Comparison of ENCODE assay signal across 20 mouse cellular contexts in genomic region chrX:48669588-48669987, GRCm38 (mm10). TPM values are rescaled to one million over a fixed set of nuclear protein-coding genes. Genes with fewer than 3 reads are reported as not detected.
DNase-seq lines count a peak whose midpoint lies in the region; ATAC-seq and TF ChIP-seq lines count a peak whose summit lies in the region.
"Had no signal": no experiment of that assay in that cellular context is flagged by ENCODE, and none has a peak within 500 bp of the region (broad histone marks: within the 10 kb centered on the region; RNA-seq: fewer than 3 reads in every experiment).

No protein-coding gene starts in this region.

- 66% methylated on average over 3 of the region's 3 CpGs for WGBS in heart, embryonic 12.5 days
- WGBS in midbrain, postnatal 0 days = 57% methylated on average over 3 of the region's 3 CpGs
- 60% methylated on average over 3 of the region's 3 CpGs for WGBS in midbrain, embryonic 13.5 days

- H3K27me3 ChIP-seq in heart, embryonic 12.5 days (replicated peaks) = no peaks in the 10 kb centered on the region
- H3K27me3 ChIP-seq in midbrain, postnatal 0 days (ENCODE audit: insufficient read depth, low read length) = no peaks in the 10 kb centered on the region
- H3K27me3 ChIP-seq in midbrain, embryonic 13.5 days = no peaks in the 10 kb centered on the region
- H3K27me3 ChIP-seq: embryonic facial prominence, embryonic 13.5 days; forebrain, embryonic 15.5 days; liver, embryonic 15.5 days had no signal

- ATAC-seq in heart, embryonic 12.5 days (ENCODE audit: insufficient number of reproducible peaks, low FRiP score) = no peak
- ATAC-seq in midbrain, postnatal 0 days (ENCODE audit: low FRiP score) = no peak
- ATAC-seq in midbrain, embryonic 13.5 days = no peak
- ATAC-seq in megakaryocyte progenitor cell, adult 5-6 weeks (replicated peaks; ENCODE audit: poor library complexity) = peak; percentile 60
- ATAC-seq: forebrain, embryonic 15.5 days; inflammation-experienced regulatory T-cells, adult 6 months had no signal

- H3K4me2 ChIP-seq in heart, embryonic 12.5 days = no peak overlapping the region
- H3K4me2 ChIP-seq in midbrain, postnatal 0 days (ENCODE audit: low read depth, low read length, poor library complexity, severe bottlenecking) = no peak overlapping the region
- H3K4me2 ChIP-seq in midbrain, embryonic 13.5 days (replicated peaks) = no peak overlapping the region
- H3K4me2 ChIP-seq: embryonic facial prominence, embryonic 13.5 days; forebrain, embryonic 15.5 days; liver, embryonic 15.5 days had no signal

- H3K4me1 ChIP-seq in heart, embryonic 12.5 days (replicated peaks) = 0 out of 2 replicates have a peak, but pooled peaks cover 4% of the 10 kb centered on the region
- no peaks in the 10 kb centered on the region for H3K4me1 ChIP-seq in midbrain, postnatal 0 days (ENCODE audit: insufficient read depth, low read length)
- no peaks in the 10 kb centered on the region for H3K4me1 ChIP-seq in midbrain, embryonic 13.5 days (replicated peaks)
- H3K4me1 ChIP-seq: embryonic facial prominence, embryonic 13.5 days; forebrain, embryonic 15.5 days; liver, embryonic 15.5 days; midbrain, embryonic 10.5 days had no signal

- peak; percentile 7 for DNase-seq in heart, postnatal 4 days
- DNase-seq in midbrain, postnatal 0 days (ENCODE audit: low spot score) = no peak
- DNase-seq in ES-CJ7 (ENCODE audit: low read depth, low spot score) = peak; percentile 53
- DNase-seq in urinary bladder, postnatal 14 days (ENCODE audit: low spot score) = no peak
- no peak for DNase-seq in gastrocnemius, adult 2 months
- DNase-seq: cerebellum, adult 8-10 months; gastrocnemius, postnatal 36 days; heart, postnatal 10 days; kidney, postnatal 14 days; retina, postnatal 1 day had no signal

- 0 out of 2 replicates have a peak, but pooled peaks have one; percentile 11 for TF ChIP-seq CTCF in midbrain, postnatal 0 days (IDR thresholded peaks at IDR 0.05)
- no peak; the same call in 1 of the 2 replicates for TF ChIP-seq CTCF in gastrocnemius, adult 2 months (IDR thresholded peaks at IDR 0.05)

- H3K4me3 ChIP-seq in heart, embryonic 12.5 days = no peak overlapping the region
- H3K4me3 ChIP-seq in midbrain, postnatal 0 days (ENCODE audit: low read depth, low read length) = no peak overlapping the region
- H3K4me3 ChIP-seq in midbrain, embryonic 13.5 days (replicated peaks) = no peak overlapping the region
- H3K4me3 ChIP-seq in gastrocnemius, adult 2 months = no peak overlapping the region
- H3K4me3 ChIP-seq: embryonic facial prominence, embryonic 13.5 days; forebrain, embryonic 15.5 days; liver, embryonic 15.5 days; midbrain, embryonic 10.5 days had no signal

- H3K36me3 ChIP-seq in heart, embryonic 12.5 days = no peaks in the 10 kb centered on the region
- H3K36me3 ChIP-seq in midbrain, postnatal 0 days (ENCODE audit: insufficient read depth, low read length) = no peaks in the 10 kb centered on the region
- no peaks in the 10 kb centered on the region for H3K36me3 ChIP-seq in midbrain, embryonic 13.5 days
- H3K36me3 ChIP-seq: embryonic facial prominence, embryonic 13.5 days; forebrain, embryonic 15.5 days; liver, embryonic 15.5 days; midbrain, embryonic 10.5 days had no signal

- intact Hi-C loops in gastrocnemius, adult 2 months (cut with DNase I) = loop anchor here (10.0 kb wide), 1 partner anchor 55 kb away; no protein-coding TSS in a partner anchor

- no peak overlapping the region for H3K27ac ChIP-seq in heart, embryonic 12.5 days (ENCODE audit: poor library complexity, severe bottlenecking)
- no peak overlapping the region for H3K27ac ChIP-seq in midbrain, postnatal 0 days (ENCODE audit: low read depth, low read length)
- no peak overlapping the region for H3K27ac ChIP-seq in midbrain, embryonic 13.5 days
- no peak overlapping the region for H3K27ac ChIP-seq in gastrocnemius, adult 2 months
- H3K27ac ChIP-seq: embryonic facial prominence, embryonic 13.5 days; forebrain, embryonic 15.5 days; liver, embryonic 15.5 days; midbrain, embryonic 10.5 days had no signal

- H3K9ac ChIP-seq in heart, embryonic 12.5 days = no peak overlapping the region
- H3K9ac ChIP-seq in midbrain, postnatal 0 days (replicated peaks; ENCODE audit: low read length, poor library complexity, severe bottlenecking) = no peak overlapping the region
- H3K9ac ChIP-seq in midbrain, embryonic 13.5 days (replicated peaks) = no peak overlapping the region
- H3K9ac ChIP-seq: embryonic facial prominence, embryonic 13.5 days; forebrain, embryonic 15.5 days; liver, embryonic 15.5 days had no signal

- H3K9me3 ChIP-seq in heart, embryonic 12.5 days (replicated peaks) = no peaks in the 10 kb centered on the region
- no peaks in the 10 kb centered on the region for H3K9me3 ChIP-seq in midbrain, postnatal 0 days (ENCODE audit: low read length)
- no peaks in the 10 kb centered on the region for H3K9me3 ChIP-seq in midbrain, embryonic 13.5 days
- H3K9me3 ChIP-seq: embryonic facial prominence, embryonic 13.5 days; forebrain, embryonic 15.5 days; liver, embryonic 15.5 days; midbrain, embryonic 10.5 days had no signal

RNA-seq across cellular contexts. Expression of gene Gpr119, which starts 4.7 kb away (rescaled TPM):
- not detected for total RNA-seq in heart, postnatal 4 days (2021)
- polyA plus RNA-seq in heart, embryonic 12.5 days (2016; fragmentation: Nextera tagmentation; extraction: Ambion mirVana) = not detected in 2 replicates
- not detected in 2 replicates for total RNA-seq in midbrain, postnatal 0 days (2014; rRNA removed)
- polyA plus RNA-seq in midbrain, postnatal 0 days (2015; fragmentation: Nextera tagmentation; extraction: Ambion mirVana) = not detected in 2 replicates
- not detected in 2 replicates for polyA plus RNA-seq in midbrain, embryonic 13.5 days (2015; fragmentation: Nextera tagmentation; extraction: Ambion mirVana)
- not detected in 2 replicates for total RNA-seq in megakaryocyte progenitor cell, adult 5-6 weeks (2015)
- total RNA-seq in megakaryocyte progenitor cell, adult 5-6 weeks (2017) = not detected in 2 replicates
- total RNA-seq in gastrocnemius, adult 2 months (2021) = under 1 TPM in 1 of 2 experiments, not detected in 1; 0.08 TPM
- total RNA-seq: gastrocnemius, postnatal 36 days; heart, postnatal 10 days; left cerebral cortex, adult 18-20 months had no signal
- polyA plus RNA-seq: embryonic facial prominence, embryonic 13.5 days; forebrain, embryonic 15.5 days; inflammation-experienced regulatory T-cells, adult 6 months; liver, embryonic 15.5 days; thymus, postnatal 0 days had no signal

RNA-seq across cellular contexts. Expression of gene Rbmx2, which starts 25.2 kb away (rescaled TPM):
- 1 to 10 TPM; 6.4 to 6.9 TPM for total RNA-seq in heart, postnatal 4 days (2021)
- 17.0 and 17.8 TPM in 2 replicates for polyA plus RNA-seq in heart, embryonic 12.5 days (2016; fragmentation: Nextera tagmentation; extraction: Ambion mirVana)
- total RNA-seq in midbrain, postnatal 0 days (2014; rRNA removed) = 5.5 and 7.3 TPM in 2 replicates
- 28.7 and 29.0 TPM in 2 replicates for polyA plus RNA-seq in midbrain, postnatal 0 days (2015; fragmentation: Nextera tagmentation; extraction: Ambion mirVana)
- 25.1 and 25.2 TPM in 2 replicates for polyA plus RNA-seq in midbrain, embryonic 13.5 days (2015; fragmentation: Nextera tagmentation; extraction: Ambion mirVana)
- 17.0 and 20.5 TPM in 2 replicates for total RNA-seq in megakaryocyte progenitor cell, adult 5-6 weeks (2015)
- 16.4 and 16.9 TPM in 2 replicates for total RNA-seq in megakaryocyte progenitor cell, adult 5-6 weeks (2017)
- 1 to 10 TPM; 1.4 to 1.6 TPM for total RNA-seq in gastrocnemius, adult 2 months (2021)

RNA-seq across cellular contexts. Expression of gene Slc25a14, which starts 46.4 kb away (rescaled TPM):
- total RNA-seq in heart, postnatal 4 days (2021) = 1 to 10 TPM; 3.9 to 4.2 TPM
- 9.5 and 9.9 TPM in 2 replicates for polyA plus RNA-seq in heart, embryonic 12.5 days (2016; fragmentation: Nextera tagmentation; extraction: Ambion mirVana)
- 21.3 and 29.3 TPM in 2 replicates for total RNA-seq in midbrain, postnatal 0 days (2014; rRNA removed)
- 47.1 and 49.3 TPM in 2 replicates for polyA plus RNA-seq in midbrain, postnatal 0 days (2015; fragmentation: Nextera tagmentation; extraction: Ambion mirVana)
- polyA plus RNA-seq in midbrain, embryonic 13.5 days (2015; fragmentation: Nextera tagmentation; extraction: Ambion mirVana) = 40.2 and 43.9 TPM in 2 replicates
- 5.0 and 5.8 TPM in 2 replicates for total RNA-seq in megakaryocyte progenitor cell, adult 5-6 weeks (2015)
- total RNA-seq in megakaryocyte progenitor cell, adult 5-6 weeks (2017) = 6.4 and 8.3 TPM in 2 replicates
- total RNA-seq in gastrocnemius, adult 2 months (2021) = 1 to 10 TPM; 1.5 to 1.6 TPM

Comparison
In these comparisons a context has a peak if more than half of its experiments do, and no peak if none do; other contexts are left out.
1. DNase-seq: peak in heart, postnatal 4 days (single experiment) and ES-CJ7 (single experiment); none in midbrain, postnatal 0 days (single experiment), urinary bladder, postnatal 14 days (single experiment) and gastrocnemius, adult 2 months (single experiment).